Mouse (Mus musculus) bone marrow, adult 2 months (tissue): Measurements from ENCODE around the gene Gm49403. TPM values are rescaled to one million over a fixed set of nuclear protein-coding genes. Genes with fewer than 3 reads are reported as not detected.
"Not testable (repeated sequence)": the region's sequence is repeated elsewhere in the genome, so short reads cannot be mapped to it uniquely, and the experiment has no call there.

Source experiments
- H3K27ac ChIP-seq: fragments of 200-500 bp; 2 replicates; pipeline ENCODE4 v1.5.1; 2012; ENCODE audit warnings: low read depth, mild to moderate bottlenecking, control low read depth, inconsistent platforms, low read length; ENCODE audit not compliant: control insufficient read depth, poor library complexity, insufficient read depth
- H3K4me1 ChIP-seq: fragments of 200-500 bp; 2 replicates; pipeline ENCODE4 v1.6.1; 2011; ENCODE audit warnings: low read length; ENCODE audit not compliant: control insufficient read depth, insufficient read depth
- H3K4me3 ChIP-seq: fragments of 200-500 bp; replicated peaks from 2 replicates; pipeline ENCODE3; 2011; ENCODE audit warnings: mild to moderate bottlenecking, low read depth, low read length, control low read depth; ENCODE audit not compliant: control insufficient read depth
- CTCF ChIP-seq: fragments of 200-500 bp; IDR thresholded peaks from 2 replicates; pipeline ENCODE4 v1.5.1; 2011; ENCODE audit warnings: low read length, control low read depth; ENCODE audit not compliant: control insufficient read depth, insufficient read depth
- POLR2A ChIP-seq: fragments of 200-500 bp; IDR thresholded peaks from 2 replicates; pipeline ENCODE4 v1.6.1; 2011; ENCODE audit warnings: low read depth, mild to moderate bottlenecking, control low read depth, low read length, borderline replicate concordance; ENCODE audit not compliant: control insufficient read depth
- WGBS: fragments of 180-500 bp; shearing (Covaris S2); methylation state at CpG from one replicate; pipeline ENCODE4 v1.1.7; 2018; 5-methylcytosine and 5-hydroxymethylcytosine counted together
- polyA plus RNA-seq: library from polyadenylated mRNA; stranded (reverse); fragments of >200 nt; gene quantifications from 2 replicates; pipeline ENCODE4 v1.2.4, GENCODE M21; 2011; ENCODE audit warnings: low replicate concordance; ENCODE audit not compliant: missing spikeins, insufficient read depth, insufficient read length

Gene Gm49403
- polyA plus RNA-seq, 1 experiment = not detected

- TF ChIP-seq CTCF = no peak
- TF ChIP-seq POLR2A = no peak
- WGBS = 61% methylated on average over 1 of the region's 1 CpGs
- Histone ChIP-seq H3K4me1 (peaks cover 3% of the 10 kb centered on the region; the same call in 1 of the 2 replicates), H3K27ac (no peak overlapping the region), H3K4me3 (no peak overlapping the region)
Observed at GRCm38 (mm10) chr19:8886916-8887584, 3.3 kb downstream of the Gm49403 start.

- Histone ChIP-seq H3K27ac (no peak overlapping the region), H3K4me3 (peak overlapping the region; percentile 98), H3K4me1 (peaks cover 3% of the 10 kb centered on the region; the same call in 1 of the 2 replicates)
- WGBS = 22% methylated on average over 19 of the region's 19 CpGs
- TF ChIP-seq POLR2A (no peak), CTCF (no peak)
Observed at GRCm38 (mm10) chr19:8887585-8888463, 4.1 kb downstream of the Gm49403 start.

- peak within 1 kb of the TSS; percentile 98 for H3K4me3 ChIP-seq
- peak within 1 kb of the TSS; percentile 87 for H3K27ac ChIP-seq
- WGBS = under 1% methylated on average over 58 of the region's 58 CpGs
- peaks cover 3% of the 10 kb centered on the region; the same call in 1 of the 2 replicates for H3K4me1 ChIP-seq
- TF ChIP-seq CTCF (0 out of 2 replicates have a peak, but pooled peaks have one; percentile 0), POLR2A (peak; percentile 91)
Observed at GRCm38 (mm10) chr19:8888511-8889385, 5.0 kb downstream of the Gm49403 start, which contains the start of the genes 1810009A15Rik and Gm49416. TSS of gene 1810009A15Rik (plus strand) at chr19:8888853. TSS of gene Gm49416 (plus strand) at chr19:8888926.

- Histone ChIP-seq H3K4me3 (peak within 1 kb of the TSS; percentile 71), H3K4me1 (peaks cover 5% of the 10 kb centered on the region; the same call in 1 of the 2 replicates), H3K27ac (peak within 1 kb of the TSS; percentile 64)
- WGBS = 1% methylated on average over 54 of the region's 54 CpGs
- TF ChIP-seq CTCF = no peak
- TF ChIP-seq POLR2A = peak; percentile 77
Observed at GRCm38 (mm10) chr19:8892829-8893766, 9.4 kb downstream of the Gm49403 start, which contains the start of gene Ints5. TSS of gene Ints5 (plus strand) at chr19:8893005.

- H3K27ac ChIP-seq = no peak overlapping the region
- no peak overlapping the region for H3K4me3 ChIP-seq
- peaks cover 6% of the 10 kb centered on the region; the same call in 1 of the 2 replicates for H3K4me1 ChIP-seq
- TF ChIP-seq POLR2A (no peak), CTCF (no peak)
- 87% methylated on average over 9 of the region's 9 CpGs for WGBS
Observed at GRCm38 (mm10) chr19:8895397-8895960, 11.7 kb downstream of the Gm49403 start.

- H3K4me1 ChIP-seq, H3K4me3 ChIP-seq: not testable (repeated sequence)
- 66% methylated on average over 5 of the region's 5 CpGs for WGBS
- peak overlapping the region; percentile 75; the same call in 1 of the 2 replicates for H3K27ac ChIP-seq
Observed at GRCm38 (mm10) chr19:8896231-8896630, 12.5 kb downstream of the Gm49403 start.

- H3K4me3 ChIP-seq = peak overlapping the region; percentile 76
- peak overlapping the region; percentile 75 for H3K27ac ChIP-seq
- not testable (repeated sequence) for H3K4me1 ChIP-seq
- 41% methylated on average over 21 of the region's 21 CpGs for WGBS
Observed at GRCm38 (mm10) chr19:8897211-8897864, 13.6 kb downstream of the Gm49403 start.
